Mouse (Mus musculus): ENCODE data around the gene RPS10-NUDT3.

RPS10-NUDT3 gene

DNA sequence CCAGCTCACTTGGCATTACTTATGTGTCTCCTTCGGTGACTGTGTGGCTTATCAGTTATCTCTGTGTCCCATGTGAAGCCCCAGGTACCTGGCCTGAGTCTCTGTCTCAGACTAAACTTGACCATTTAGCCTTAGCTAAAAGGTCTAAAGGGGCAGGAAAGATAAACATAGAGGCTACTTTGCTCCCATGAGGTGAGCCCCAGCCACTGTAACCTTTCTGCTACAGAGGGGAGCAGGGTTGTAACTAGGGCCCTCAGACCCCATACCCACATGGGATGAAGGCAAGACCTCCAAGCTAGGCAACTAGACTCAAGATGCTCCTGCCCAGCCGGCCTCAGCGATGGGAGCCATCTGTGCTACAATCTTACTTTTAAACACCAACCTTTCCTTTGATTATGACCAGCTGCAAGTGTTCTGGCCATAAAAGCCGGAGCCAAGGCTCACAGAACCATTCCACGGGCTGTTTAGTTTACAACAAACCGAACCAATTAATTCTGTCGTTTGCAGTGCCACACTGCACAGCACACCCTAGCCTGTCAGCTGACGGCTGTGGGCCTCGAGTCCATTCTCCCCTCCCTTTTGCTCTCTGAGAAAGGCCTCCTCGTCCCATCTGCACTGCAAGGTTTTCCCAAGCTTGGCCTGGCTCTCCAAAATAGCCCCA is 59.8 kb downstream of the RPS10-NUDT3 start:
- in situ Hi-C loops (cut with MboI) = no loop called here

DNA sequence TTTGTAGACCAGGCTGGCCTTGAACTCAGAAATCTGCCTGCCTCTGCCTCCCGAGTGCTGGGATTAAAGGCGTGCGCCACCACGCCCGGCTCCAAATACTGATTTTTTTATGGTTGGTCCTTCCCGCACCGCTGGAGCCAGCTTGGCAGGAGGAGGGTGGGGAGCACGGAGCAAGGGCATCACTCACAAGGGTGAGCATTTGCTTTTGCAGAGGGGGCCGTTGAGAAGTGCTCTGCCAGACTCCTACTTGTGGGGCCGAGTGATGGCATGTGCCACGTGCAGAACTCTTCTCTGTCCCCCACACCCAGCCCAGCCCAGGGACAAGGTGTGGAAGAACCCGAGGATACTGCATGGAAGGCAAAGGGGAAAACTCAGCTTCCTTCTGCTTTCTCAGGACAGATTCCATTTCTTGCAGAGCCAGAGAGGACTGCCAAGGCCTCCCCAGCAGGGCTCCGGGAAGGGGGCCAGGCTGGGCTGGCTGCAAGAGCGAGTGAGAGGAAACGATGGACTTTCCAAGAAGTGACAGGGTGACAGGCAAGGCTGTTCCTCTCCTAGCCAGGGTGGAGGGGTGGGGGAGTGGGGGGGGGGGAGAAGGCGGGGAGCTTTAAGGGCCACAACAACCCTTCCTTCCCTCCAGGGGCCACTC is 60.4 kb downstream of the RPS10-NUDT3 start:
- in situ Hi-C loops (cut with MboI) = no loop called here

DNA sequence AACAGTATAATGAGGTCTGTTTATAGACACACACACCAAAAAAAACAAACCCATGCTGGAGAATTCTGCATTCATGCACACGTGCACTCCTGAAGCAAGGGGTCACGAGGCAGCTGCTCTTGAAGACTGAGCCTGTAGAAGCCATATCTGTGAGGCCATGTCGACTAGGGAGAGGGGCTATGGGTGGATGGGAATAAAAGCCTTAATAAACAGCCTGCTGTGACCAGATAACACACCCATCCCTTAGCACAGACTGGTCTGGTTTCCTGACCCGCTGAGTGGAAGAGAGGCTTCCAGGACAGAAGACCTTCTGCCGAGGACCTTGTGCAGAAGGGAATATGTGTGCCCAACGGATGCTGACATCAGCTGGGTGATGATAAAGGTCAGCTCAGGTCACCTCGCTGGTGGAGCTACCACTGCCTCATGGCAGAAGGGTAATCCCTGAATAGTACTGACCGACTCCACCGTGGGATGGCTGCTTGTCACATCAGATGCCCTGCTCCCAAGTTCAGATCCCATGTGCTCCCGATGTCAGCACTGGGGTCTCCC is 61.2 kb downstream of the RPS10-NUDT3 start:
- in situ Hi-C loops (cut with MboI) = no loop called here

DNA sequence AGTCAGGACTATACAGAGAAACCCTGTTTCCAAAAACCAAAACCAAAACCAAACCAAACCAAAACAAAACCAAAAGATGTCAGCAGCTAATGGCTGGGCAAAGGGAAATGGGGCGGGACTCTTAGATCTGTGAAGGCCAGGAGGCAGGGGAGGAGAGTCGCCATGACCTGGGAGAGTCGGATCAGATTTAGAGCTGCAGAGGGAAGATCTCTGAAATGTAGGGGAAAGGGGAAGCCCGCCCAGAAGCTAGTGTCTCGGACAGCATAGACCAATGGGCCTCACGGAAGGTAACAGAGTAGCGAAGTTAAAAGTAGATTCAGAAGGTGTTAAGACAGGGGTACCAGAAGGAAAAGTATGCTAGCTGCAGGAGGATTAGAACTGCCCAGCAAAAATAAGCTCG is 63.7 kb downstream of the RPS10-NUDT3 start:
- in situ Hi-C loops (cut with MboI) = no loop called here

DNA sequence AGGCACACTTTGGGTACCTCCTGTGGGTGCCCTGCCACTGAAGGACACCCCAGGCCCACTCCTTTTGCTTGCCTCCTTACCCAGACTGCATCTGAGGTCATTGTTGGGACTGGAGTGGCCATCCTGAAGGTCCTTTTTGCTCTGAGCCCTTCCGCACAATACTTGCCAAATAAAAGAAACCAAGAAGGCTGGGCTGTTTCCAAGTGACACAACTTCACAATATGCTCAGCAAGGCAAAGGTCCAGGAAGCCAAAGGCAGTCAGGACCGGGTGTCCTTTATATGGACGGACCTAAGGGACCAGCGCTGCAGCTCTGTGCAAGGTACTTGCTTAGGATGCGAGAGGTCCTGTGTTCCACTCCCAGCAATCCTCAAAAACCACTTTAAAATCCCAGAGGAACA is 66.8 kb downstream of the RPS10-NUDT3 start:
- in situ Hi-C loops (cut with MboI) = loop anchor here (5.0 kb wide), 1 partner anchor 74 kb away; no protein-coding TSS in a partner anchor

DNA sequence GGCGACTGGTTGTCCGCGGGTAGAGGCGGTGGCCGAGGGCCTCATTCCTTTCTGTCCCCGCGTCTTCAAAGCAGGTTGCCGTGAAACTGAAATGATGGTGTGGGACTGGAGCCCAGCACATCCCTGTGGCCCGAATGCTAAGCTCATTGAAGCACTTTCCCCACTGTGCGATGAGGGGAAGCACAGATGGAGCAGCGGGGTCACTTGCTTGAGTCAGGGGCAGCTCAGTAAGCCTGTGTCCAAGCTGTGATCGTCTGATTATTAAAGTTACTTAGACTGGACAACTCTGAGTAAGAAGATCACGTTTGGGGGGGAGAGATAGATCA is 69.1 kb downstream of the RPS10-NUDT3 start:
- in situ Hi-C loops (cut with MboI) = loop anchor here (5.0 kb wide), 1 partner anchor 76 kb away; no protein-coding TSS in a partner anchor

DNA sequence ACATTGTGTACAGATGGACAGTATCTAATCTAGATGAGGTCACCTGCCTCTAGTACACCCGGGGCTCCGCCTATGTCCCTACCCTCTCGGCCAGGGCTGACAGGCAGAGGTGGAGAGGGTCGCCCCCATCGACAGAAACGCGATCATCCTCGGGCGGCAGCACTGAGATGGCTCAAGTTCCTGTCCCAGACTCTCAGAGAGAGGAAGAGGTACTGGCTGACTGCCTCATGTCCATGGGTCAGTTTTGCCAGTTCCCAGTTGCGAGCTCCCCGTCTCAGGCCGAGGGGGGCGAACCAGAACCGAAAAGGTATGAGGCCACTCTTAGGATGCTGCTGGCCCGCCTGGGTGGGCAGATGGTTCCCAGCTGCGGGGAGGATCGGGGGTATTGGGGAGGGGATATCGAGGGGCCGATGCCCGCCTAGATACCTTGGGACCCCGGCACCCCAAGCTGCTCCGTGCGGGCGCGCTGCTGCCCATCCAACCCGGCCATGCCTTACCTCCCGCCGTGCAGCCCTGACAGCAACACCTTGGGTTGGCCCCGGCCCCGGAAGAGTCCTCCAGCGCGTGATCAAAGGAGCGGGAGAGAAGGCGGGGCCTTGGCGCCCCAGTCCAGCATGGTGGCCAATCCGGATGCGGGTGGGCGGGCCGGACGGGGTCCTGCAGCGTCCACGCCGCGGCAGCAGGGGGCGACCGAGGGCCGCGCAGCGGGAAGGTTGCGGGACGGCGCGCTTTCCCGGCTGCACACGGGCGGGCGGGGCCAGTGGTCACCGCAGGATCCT is 69.7 kb downstream of the RPS10-NUDT3 start, which contains the start of gene AI413582:
TSS of gene AI413582 (minus strand) at position 594 of the 779 bp plus-strand sequence.
- in situ Hi-C loops (cut with MboI) = loop anchor here (5.0 kb wide), 1 partner anchor 77 kb away; no protein-coding TSS in a partner anchor

DNA sequence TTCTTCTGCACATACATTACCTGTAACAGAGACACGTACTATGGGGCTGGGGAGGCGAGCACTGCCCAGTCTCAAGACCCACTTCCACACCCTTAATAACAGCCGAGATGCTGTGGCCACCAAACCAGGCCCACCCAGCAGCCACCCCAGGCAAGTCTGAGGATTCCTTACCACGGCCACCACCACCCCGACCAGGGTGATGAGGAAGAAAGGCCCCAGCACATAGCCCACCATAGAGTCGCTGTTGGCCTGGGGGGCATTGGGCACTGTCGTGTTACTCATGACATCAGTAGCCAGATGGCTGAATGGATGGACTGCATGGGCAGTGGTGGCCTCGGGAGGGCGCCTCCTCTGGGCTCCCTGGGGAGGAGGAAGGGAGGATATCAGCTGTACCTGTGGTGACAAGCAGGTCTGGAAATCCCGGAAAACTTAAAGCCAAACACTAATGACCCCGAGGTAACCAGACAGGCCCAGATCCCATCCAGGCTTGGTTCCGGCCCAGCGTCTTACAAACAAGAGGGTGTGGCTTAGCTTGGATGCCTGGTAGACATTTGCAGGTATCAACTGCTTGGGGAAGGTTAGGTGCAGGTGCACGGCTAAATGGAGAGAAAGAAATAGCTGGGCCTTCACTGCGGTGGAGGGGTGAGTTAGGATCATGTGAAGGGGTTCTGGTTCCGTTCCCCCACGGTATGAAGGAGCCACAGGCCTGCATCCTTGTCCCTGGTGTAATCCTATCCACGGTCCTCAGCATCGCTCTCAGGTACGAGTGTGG is 70.4 kb downstream of the RPS10-NUDT3 start:
- in situ Hi-C loops (cut with MboI) = loop anchor here (5.0 kb wide), 1 partner anchor 78 kb away; no protein-coding TSS in a partner anchor

DNA sequence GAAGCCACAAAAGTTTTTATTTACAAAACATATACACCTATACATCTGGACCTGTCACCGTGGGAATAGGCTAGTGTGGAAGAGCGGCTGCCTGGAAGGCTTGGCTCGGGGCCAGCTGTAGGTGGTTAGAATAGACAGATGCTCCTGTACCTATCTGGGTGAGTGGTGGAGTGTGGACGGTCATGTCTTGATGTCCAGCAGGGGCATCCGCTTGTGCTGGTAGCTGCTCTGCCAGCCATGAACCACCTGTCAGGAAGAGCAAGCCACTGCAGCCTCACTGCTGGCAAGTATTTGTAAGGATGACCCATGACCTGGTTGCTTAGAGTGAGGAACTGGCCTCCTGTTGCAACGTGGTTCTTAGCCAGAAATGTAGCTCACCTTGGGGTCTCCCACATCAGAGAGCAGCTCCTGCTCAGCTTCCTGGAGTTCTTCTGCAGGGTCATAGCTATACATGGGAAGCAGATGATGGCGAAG is 71.2 kb downstream of the RPS10-NUDT3 start:
- in situ Hi-C loops (cut with MboI) = no loop called here

DNA sequence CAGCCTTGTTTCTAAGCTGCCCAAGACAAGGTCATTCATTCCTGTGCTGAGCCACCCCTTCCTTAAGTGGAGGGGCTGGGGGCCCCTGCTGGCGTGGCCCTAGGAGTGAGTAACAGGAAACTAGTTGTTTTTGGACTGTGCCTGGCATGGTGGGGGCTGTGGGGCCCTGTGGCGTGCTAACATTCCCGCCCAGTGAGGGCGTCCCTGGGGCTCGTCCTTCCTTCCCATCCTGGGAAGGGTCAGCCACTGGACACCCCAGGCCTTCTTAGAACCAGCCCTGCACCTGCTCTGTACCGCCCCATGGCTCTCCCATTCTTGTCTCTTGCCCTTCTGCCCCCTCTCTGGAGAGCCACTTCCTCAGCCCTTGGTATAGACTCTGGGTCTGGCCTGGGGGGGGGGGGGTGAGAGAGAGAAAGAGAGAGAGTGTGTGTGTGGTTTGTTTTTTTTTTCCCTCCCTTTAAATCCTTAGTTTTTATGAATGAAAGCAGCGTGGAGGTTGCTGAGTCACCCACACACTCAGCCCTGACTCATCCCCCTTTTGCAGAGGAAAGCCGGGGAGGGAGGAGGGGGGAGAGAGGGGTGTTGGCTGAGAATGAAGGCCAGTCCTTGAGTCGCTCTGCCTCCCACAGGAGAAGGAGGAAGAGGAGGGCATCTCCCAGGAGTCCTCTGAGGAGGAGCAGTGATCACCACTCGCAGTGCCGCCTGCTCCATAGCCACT is 73.1 kb downstream of the RPS10-NUDT3 start:
- in situ Hi-C loops (cut with MboI) = no loop called here

DNA sequence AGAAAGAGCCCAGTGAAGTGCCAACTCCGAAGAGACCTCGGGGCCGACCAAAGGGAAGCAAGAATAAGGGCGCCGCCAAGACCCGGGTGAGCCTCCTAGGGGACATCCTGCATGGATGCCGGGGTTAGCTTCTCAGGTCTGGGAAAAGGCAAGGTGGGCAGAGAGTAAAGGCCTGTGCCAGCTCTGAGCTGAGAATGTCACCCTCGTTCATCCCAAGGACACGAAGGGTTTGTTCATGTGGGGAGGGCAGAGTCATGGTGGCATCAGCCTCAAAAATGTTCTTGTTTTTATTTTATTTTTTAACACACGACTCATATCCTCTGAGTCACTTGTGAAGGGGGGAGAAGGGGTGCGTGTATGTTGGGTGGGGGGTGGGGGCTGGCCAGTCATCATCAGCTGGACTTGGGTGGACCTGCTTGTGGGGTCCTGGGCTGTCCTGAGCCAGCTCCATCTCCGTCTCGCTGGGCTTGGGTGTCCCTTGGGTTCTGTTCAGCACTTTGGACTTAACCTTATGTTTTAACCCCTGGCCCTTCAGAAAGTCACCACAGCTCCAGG is 74.0 kb downstream of the RPS10-NUDT3 start:
- in situ Hi-C loops (cut with MboI) = no loop called here

DNA sequence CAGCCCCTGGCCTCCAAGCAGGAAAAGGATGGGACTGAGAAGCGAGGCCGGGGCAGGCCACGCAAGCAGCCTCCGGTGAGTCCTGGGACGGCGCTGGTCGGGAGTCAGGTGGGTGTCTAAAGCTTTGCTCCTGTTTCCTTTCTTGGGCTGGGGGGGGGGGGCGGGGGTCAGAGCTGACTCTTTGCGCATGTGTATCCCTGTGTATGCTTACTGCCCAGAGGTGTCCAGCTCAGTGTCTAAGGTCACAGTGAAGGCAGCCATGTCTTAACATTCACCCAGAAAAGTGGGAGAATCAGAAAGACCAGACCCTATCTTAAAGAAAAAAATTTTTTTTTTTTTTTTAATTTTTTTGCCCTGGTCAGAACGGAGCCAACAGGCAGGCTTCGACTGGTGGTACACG is 75.4 kb downstream of the RPS10-NUDT3 start:
- in situ Hi-C loops (cut with MboI) = no loop called here

DNA sequence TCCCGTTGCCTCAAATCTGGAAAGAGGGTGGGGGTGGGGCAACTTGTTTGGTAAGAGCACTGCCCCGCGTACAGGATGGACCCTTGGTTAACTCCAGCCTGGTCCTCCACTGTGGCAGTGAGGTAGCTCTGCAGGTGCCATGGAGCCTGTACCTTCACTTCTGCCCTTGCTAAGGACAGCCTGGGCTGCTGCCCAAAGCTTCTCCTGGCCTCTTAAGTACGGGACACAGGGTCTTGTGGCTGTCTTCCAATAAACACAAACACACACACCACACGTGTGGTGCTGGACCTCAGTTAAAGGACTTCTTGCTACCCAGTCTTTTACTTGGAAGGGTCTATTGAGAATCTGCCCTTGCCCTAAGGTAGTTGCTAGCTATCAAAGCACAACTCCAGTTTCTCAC is 76.2 kb downstream of the RPS10-NUDT3 start:
- in situ Hi-C loops (cut with MboI) = no loop called here

DNA sequence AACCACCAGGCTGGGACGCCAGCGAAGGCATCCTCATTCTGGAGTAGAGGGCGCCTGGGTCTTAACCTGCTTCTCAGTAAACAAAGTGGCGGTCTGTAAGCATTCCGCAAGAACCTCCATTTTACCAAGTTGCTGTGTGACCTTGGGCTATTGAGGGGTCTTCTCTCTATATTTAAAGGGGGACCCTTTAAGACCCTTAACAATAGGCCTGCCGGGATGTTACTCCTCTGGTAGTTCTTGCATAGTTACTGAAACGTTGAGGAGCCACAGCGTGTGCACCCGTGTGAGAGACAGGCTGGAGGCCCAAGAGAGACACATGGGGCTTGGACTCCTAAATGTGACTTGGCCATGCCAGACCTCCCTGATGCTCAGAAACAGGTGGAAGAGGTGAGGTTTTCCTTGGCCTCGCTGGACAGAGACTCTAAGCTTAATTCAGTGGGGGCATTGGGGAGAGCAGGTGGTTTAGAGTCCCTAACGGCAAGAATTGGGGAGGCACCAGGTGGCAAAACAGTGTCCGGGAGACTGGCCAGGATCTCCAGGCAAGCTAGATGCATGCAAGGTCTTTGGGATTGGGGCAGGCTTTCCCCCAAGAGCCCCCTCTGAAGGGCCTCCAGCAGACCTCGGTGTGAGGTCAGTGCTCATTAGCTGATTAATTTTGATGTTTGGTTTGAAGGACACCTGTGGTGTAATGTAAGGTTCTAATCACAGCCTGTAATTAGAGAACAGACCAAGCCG is 76.9 kb downstream of the RPS10-NUDT3 start:
- in situ Hi-C loops (cut with MboI) = no loop called here

DNA sequence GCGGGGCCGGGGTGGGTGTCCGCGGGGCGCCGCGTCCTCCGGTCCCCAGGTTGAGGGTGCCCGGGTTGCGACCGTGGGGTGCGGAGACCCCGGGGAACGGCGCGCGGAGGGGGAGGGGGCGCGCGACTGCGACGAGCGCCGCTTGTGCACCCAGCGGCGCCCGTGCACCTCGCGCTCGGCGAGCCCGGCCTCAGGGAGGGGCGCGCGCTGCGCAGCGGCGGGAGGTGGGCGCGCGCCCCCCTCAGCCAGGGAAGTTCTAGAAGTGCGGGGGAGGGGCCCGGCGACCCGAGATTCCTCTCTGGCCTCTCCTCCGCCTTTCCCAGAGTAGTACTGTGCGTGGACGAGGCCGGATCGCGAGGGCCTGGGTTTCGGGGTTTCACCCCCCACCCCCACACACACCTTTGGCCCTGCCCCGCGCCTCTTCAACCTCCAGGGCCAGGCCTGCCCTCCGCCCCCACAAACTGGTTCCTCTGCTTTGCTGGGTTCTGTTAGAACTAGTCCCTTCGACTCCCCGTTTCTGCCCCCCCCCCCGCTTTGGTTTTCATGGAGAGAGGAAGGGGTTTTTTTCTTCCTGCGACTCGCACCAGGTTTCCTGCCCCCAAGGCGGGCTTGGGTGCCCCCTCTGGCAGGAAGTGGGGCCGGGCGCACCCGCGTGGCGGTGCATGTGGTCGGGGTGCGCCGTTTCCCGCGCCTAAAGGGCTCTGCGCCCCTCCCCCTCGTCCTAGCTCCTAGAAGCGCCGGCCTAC is 77.7 kb downstream of the RPS10-NUDT3 start:
- in situ Hi-C loops (cut with MboI) = no loop called here

DNA sequence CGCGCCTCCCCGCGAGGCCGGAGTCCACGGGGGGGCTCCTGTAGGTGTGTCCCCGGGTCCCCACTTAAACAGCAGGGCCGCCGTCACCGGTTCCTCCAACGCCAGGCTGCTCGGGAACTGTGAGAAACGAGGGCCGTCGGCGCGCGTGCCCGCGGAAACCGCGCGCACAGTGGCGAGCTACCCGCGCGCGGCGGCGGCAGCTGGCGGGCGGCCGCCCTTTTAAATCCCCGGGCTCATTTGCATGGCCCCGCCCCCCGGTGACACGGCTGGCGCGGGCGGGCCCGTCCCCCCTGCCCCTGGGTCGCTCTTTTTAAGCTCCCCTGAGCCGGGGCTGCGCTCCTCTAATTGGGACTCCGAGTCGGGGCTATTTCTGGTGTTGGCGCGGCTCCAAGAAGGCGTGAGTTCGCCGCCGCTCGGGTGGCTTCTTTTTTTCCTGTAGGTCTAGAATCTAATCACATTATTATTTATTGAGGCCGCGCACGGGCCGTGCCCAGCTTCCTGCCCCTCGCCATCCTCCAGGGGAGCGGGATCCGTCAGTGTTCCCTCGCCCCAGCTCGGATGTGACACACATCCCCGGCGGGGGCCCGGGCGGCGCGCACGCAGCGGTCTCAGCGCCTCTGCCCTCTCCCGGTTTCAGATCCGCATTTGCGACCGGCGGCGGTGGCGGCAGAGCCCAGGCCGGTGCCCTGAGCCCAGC is 78.6 kb downstream of the RPS10-NUDT3 start, which contains the start of gene Hmga1:
TSS of gene Hmga1 (plus strand) at position 183 of the 697 bp plus-strand sequence.
- in situ Hi-C loops (cut with MboI) = no loop called here

DNA sequence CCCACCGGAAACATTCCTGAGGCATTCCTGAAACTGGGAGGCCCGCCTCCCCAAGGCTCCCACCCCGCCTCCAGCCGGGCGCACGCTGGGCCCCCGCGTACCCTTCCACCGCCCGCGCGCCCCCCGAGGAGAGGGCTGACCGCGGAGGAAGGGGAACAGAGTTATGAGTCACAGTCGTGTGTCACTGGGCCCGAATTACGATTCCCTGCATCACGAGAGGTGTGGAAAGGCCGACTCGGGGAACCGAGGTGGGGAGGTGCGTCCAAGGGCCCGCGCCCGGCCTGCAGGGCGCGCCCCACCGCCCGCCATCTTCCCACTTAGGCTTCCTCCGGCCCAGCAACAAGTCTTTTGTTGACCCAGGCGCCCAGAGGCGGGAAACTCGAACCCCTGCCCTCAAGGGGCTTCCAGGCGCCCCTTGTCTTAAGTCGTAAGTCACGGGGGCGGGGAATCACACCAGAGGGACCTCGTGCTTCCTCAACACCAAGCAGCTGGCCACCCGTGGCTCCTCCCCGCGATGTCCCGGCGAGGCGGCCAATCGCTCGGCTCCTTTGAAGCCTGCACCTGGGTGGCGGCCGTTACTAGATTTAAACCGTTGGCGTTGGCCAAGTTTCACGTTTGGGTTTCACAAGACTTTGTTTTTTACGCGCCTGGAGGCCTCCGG is 79.4 kb downstream of the RPS10-NUDT3 start:
- in situ Hi-C loops (cut with MboI) = no loop called here

DNA sequence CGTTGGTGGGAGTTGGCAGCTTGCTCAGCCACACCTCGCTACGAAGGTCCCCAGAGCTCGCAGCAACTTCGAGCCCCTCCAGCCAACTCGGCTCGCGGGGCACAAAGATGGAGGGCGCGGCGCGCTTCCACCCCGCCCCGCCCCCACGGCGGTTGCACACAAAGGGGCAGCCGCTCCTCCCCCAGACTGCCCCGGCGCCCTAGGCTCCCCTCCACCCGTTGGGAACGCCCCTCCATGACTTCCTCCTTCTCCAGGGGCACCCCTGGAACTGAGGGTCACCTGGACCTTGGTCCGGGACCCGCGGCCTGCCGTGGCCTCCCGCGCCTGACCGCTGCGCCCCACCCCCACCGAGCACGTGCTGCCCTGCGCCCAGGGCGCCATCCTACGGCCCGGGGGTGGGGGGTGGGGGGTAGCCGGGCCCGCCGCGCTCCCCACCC is 79.9 kb downstream of the RPS10-NUDT3 start:
- in situ Hi-C loops (cut with MboI) = no loop called here
